Mouse (Mus musculus) urinary bladder, postnatal 4 days (tissue): ENCODE measurements around the gene Pi16.
"Not testable (repeated sequence)": the region's sequence is repeated elsewhere in the genome, so short reads cannot be mapped to it uniquely, and the experiment has no call there.

Source experiments
- DNase-seq, 2 experiments: peaks; one replicate each; pipeline ENCODE4 v3.0.0; 2021 to 2022; ENCODE audit warnings: low spot score in 2 of 2

Gene Pi16

GRCm38 (mm10) chr17:29330671-29331410 is 13.4 kb downstream of the Pi16 start:
- peak in 1 of 2 experiments; percentile 23 for DNase-seq

- peak in 1 of 2 experiments; percentile 16 for DNase-seq
Measured at GRCm38 (mm10) chr17:29332186-29332685, 14.8 kb downstream of the Pi16 start.

- no peak for DNase-seq
Measured at GRCm38 (mm10) chr17:29336266-29336990, 18.9 kb downstream of the Pi16 start.

- DNase-seq: no peak
Measured at GRCm38 (mm10) chr17:29337979-29338823, 20.7 kb downstream of the Pi16 start.

GRCm38 (mm10) chr17:29339170-29339768 is 21.8 kb downstream of the Pi16 start:
- DNase-seq: peak in 1 of 2 experiments; percentile 16

- no peak for DNase-seq
Measured at GRCm38 (mm10) chr17:29340406-29341261, 23.2 kb downstream of the Pi16 start.

- DNase-seq: no peak
Measured at GRCm38 (mm10) chr17:29341591-29342003, 24.1 kb downstream of the Pi16 start.

GRCm38 (mm10) chr17:29342010-29342910 is 24.8 kb downstream of the Pi16 start:
- peak in 1 of 2 experiments; percentile 76 for DNase-seq

- no peak for DNase-seq
Measured at GRCm38 (mm10) chr17:29343241-29343640, 25.8 kb downstream of the Pi16 start.

- no peak for DNase-seq
Measured at GRCm38 (mm10) chr17:29345272-29345671, 27.8 kb downstream of the Pi16 start.

GRCm38 (mm10) chr17:29346496-29347125 is 29.1 kb downstream of the Pi16 start:
- no peak for DNase-seq

GRCm38 (mm10) chr17:29347126-29347644 is 29.7 kb downstream of the Pi16 start:
- DNase-seq: no peak

- peak; percentile 99 to 100 for DNase-seq
Measured at GRCm38 (mm10) chr17:29347645-29348256, 30.3 kb downstream of the Pi16 start, which contains the start of gene Mtch1. Mtch1 (minus strand) TSS chr17:29347934.

GRCm38 (mm10) chr17:29348996-29349395 is 31.5 kb downstream of the Pi16 start:
- DNase-seq: no peak

GRCm38 (mm10) chr17:29351056-29351455 is 33.6 kb downstream of the Pi16 start:
- DNase-seq: not testable (repeated sequence)

GRCm38 (mm10) chr17:29355461-29355840 is 38.0 kb downstream of the Pi16 start:
- DNase-seq: no peak

GRCm38 (mm10) chr17:29355841-29356478 is 38.5 kb downstream of the Pi16 start:
- DNase-seq: peak in 1 of 2 experiments; percentile 72

GRCm38 (mm10) chr17:29356479-29356856 is 39.0 kb downstream of the Pi16 start:
- DNase-seq: peak in 1 of 2 experiments; percentile 79
